Mouse (Mus musculus) telencephalon, adult 2 months (tissue): Measurements from ENCODE around the gene Ctdsp2.

ENCODE experiments used
- DNase-seq: peaks from one replicate; pipeline ENCODE4 v3.0.0-alpha.2; 2011; ENCODE audit warnings: low read depth, low spot score

Ctdsp2 gene

DNA sequence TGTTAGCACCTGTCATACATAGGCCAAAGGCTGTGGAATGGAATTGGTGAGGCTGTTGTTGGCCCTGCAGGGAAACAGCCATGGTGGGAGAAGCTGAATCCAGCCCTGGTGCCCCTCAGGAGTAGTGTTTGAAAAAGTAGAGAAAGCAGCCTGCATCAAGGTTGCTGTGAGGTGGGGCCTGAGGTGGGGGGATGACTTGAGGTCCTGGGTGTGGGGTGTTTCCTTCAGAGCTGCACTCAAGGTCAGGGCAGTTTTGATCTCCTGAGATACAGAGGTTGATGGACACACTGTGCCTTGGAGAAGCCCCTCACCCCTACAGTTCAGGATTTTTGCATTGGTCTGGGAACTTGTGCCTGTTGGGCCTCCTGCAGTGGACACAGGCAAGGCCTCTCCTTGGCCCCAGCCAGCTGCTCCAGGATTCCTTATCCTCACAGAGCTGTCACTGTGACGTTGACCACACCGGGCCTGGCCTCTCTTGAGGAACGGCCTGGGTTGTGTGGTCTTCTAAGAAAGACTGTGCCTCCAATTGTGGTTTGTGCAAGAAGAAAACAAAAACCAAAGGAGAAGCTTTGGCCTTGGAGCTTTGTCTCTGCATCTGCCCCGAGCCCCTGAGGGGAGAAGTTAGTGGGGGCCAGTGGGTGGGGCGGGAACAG is 10.1 kb downstream of the Ctdsp2 start:
- DNase-seq = no peak

DNA sequence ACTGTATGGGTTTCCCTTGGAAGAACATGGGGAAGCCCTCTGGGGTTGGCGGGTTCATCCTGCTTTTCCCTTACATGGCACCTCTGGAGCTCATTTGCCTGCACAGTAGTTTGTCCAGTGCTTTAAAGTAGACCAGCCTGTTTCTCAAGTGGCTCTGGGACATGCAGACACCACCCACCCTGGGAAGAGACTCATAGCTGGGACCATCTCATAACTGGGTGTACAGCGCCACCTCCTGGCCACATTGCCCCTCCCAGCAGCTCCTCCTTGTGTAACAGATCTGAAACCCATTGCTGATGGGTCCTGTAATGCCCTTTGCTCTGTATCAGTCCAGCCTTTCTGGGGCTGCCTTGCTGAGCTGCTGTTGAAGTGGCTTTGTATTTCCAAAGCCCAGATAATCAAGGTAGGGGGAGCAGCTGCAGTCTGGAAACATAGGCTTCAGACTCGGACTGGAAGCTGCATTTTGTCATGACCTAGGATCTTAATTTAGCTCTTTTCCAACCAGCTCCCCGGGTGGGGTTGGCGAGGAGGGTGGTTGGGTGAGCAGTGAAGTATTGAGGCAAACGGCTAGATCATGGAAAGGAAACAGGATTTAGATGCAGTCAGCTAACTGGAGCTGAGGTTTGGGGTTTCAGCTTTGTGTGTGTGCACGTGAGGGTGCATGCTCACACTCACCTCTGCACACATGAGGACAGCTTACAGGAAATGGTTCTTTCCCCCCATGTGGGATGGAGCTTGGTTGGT is 12.0 kb downstream of the Ctdsp2 start:
- DNase-seq = no peak

DNA sequence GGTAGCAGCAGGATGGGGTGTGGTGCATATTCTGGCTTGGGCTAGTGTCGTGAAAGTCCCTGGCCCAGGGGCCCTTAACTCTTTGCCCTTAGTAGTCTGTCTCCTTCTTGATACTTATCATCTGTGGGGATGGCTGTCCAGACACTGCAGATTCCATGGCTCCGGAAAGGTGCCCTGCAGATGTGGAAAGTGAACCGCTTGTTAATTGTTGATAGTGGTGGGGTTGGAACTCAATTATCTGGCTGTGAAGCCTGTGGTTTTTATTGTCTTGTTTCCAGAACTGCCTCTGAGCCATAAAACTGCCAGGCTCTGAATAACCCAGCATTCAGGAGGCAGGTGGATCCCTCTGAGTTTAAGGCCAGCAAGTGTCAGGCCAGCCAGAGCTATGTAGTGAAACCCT is 13.2 kb downstream of the Ctdsp2 start:
- no peak for DNase-seq

DNA sequence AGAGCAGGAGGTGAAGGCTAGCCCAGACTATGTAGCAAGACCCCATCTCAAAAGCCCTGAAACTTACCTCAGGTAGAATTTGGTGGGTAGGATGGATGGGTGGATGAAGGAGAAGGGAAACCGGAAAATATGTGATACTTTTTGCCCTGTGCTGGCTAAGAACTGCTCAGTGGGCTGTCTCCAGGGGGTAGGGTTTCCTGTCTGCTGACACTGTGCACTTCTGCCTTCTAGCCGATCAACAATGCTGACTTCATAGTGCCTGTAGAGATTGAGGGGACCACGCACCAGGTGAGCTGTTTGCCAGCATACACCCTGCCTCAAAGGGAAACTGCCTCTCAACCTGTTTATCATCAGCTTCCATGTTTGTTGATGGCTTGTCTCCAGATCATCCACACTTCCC is 15.1 kb downstream of the Ctdsp2 start:
- no peak for DNase-seq

DNA sequence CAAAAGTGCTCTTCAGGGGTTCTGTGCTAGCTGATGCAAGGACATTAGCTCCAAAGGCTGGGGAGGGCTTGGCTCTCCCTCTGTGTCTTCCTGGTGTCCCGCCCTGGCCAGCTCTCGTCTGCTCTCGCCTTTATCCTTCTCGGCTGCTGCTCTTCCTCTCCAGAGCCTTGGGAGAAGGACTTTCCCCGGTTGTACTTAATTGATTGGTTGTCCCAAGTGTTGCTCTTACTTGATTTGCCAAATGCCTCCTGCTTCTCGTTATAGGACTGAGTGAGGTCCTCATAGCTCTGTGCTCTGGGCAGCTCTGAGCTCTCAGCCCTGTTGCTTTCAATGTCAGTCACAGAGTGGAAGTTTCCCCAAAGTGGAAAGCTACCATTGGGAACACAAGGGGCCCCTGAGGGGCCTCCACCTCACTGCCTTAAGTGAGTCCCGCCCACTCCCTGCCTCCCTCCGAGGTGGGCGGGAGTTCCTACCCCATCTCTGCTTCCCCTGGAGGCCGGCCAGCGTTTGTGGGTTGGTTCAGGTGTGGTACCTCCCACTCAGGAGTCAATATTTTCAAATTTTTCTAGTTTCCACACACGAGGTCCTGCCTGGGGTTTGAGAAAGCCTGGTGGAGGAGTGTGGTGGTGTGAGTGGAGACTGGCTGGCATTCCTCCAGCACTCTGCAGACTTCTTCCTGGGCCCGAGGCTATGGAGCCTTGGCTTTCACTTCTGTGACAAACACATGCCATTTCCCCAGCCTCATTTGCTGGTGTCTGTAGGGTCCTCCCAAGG is 19.0 kb downstream of the Ctdsp2 start:
- DNase-seq = no peak

DNA sequence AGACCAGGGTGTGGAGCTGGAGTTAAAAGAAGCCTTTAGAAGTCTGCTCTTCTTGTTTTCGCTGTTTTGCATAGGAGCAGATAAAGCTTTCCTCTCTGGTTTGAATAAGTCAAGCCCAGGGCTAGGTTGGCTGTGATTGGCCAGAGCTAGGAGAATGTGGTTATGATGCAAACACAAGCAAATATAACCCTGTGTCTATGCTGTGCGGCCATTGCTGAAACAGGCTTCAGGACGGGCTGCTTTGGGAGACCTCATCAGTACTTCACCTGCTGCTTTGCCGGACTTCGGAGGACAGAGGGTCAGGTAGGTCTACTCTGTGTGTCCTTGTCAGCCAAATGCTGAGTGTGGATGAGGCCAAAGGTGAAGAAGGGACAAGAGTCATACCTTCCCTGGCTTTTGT is 22.0 kb downstream of the Ctdsp2 start, which contains the start of gene Avil:
Gene Avil, plus strand, starts transcription at position 181 of the 400 bp plus-strand sequence.
- no peak for DNase-seq

DNA sequence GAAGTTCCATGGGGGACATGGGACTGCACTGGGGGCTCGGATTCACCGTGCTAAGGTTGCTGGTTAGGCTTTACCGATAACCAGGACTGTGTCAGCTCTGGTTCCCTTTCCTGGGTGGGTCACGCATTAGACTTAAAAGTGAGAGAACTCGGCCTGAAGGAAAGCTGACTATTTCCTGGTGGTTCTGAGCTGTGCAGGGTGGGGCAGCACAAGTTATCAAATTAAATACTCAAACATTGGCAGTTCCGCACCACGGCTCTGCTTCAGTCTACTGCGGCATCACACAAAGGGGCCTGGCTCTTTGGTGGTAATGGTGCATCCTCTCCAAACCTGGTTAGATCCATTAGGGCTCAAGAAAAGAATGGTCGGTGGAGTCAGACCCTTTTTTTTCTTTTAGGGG is 22.8 kb downstream of the Ctdsp2 start:
- no peak for DNase-seq

DNA sequence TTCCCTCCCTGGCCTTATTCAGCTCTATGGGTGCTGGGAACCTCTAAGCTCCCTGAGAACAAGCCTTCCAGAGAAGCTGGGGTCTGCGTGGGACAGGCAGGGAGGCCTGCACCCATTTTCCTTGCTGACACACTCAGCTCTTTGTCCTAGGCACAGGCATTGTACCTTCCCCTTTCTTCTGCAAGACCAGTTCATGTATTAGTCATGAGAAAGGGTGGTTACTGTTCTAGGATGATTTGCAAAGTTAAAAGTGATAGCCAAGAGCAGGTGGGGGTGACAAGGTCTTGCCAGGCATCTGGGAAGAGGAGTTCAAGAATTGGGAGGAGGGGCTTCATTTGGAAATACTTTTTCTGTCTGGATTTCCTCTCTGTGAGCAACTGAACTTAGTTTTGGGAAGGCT is 23.5 kb downstream of the Ctdsp2 start:
- no peak for DNase-seq

DNA sequence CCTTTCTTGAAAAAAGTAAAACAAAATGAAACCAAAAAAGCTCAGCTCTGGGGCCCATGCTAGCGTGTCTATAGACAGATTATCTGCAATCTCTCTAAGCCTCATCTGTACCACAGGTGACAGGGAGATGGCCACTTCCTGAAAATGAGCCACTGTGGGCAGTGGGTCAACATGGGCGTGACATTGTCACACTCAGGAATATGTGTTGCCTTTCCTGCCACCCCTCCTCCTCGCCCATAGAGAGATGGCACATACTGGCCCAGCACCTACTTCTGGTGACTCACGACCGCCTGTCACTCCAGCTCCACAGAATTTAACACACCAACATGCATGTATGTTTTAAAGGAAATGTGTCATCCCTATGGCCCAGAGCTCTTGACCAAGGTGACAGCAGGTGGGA is 24.2 kb downstream of the Ctdsp2 start:
- DNase-seq = no peak

DNA sequence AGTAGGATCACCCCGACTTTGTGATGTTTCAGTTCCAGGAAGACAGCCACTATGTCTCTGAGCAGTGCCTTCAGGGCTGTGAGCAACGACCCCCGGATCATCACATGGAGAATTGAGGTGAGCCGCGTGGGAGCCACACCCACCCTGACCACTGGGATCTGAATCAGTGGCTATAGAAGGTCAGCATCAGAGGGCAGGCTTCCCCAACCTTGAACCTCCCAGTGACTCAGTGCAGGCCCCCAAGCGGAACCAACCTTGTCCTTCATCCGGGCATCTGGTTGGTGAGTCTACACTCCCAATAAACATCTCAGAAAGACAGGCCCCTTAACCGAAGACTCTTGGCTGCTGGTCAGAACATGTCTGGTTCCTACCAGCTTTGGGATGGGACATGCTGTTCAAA is 24.8 kb downstream of the Ctdsp2 start:
- no peak for DNase-seq

DNA sequence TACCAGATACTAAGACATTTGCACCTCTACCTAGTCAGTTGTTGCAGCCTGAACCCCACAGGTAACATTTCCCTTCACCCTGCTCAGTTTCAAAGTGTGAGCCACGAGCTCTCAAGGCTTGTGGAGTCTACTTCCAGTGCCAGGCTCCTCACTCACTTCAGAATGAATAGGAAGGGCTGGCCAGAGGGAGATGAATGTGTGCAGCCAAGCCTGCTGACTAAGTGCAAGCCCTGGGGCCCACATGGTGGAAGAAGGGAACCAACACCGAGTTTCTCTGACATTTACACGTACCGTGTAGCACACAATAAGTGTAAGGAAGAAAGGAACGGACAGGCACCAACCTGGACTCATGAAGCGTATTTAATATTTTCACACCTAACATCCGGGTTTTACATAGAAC is 25.3 kb downstream of the Ctdsp2 start:
- DNase-seq = no peak

DNA sequence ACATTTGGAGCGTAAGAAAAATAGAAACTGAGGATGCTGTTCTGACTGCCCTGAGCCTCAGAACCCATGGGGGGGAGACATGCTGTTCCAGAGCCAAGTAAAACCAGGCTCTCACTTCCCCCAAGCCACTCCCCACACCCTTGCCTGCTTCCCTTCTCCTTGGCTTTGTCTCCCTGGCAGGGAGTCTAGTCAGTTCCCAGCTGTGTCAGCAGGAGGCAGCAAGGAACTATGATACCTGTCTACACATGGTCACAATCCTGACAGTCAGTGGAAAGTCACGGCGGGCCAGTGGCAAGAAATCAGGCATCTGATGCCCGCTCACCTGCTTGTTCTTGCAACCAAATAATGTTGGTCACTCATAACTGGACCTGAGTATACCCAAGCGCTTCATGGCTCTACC is 38.0 kb downstream of the Ctdsp2 start:
- DNase-seq = no peak

DNA sequence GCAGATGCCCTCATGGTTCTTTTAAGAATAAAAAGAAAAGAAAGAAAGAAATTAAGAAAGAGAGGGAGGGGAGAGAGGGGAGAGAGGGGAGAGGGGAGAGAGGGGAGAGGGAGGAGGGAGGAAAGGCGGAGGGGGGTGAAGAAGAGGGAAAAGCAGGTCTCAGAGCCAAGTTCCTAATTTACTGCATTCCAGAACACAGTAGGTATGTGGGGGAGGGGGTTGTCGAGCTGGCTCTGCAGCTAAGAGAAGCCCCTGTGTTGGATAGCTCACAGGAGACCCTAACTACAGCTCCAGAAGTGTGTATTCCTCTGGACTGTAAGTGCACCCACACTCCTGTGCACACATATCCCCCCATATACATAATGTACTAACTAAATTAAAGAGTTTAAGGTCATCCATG is 38.6 kb downstream of the Ctdsp2 start:
- DNase-seq = no peak

DNA sequence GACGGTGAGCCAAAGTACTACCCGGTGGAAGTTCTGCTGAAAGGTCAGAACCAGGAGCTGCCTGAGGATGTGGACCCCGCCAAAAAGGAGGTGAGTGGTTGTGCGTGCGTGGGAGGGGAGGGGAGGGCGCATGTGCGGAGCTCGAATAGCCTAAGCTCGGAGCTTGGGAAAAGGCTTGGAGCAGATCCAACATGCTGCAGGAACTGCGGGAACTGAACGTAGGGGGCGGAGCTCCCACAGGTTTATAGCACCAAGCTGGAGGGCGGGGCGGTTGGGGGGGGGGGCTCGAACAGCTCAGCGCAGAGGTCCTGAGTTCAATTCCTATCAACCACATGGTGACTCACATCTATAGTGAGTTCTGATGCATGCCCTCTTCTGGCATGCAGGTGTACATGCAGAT is 39.9 kb downstream of the Ctdsp2 start:
- DNase-seq = no peak

DNA sequence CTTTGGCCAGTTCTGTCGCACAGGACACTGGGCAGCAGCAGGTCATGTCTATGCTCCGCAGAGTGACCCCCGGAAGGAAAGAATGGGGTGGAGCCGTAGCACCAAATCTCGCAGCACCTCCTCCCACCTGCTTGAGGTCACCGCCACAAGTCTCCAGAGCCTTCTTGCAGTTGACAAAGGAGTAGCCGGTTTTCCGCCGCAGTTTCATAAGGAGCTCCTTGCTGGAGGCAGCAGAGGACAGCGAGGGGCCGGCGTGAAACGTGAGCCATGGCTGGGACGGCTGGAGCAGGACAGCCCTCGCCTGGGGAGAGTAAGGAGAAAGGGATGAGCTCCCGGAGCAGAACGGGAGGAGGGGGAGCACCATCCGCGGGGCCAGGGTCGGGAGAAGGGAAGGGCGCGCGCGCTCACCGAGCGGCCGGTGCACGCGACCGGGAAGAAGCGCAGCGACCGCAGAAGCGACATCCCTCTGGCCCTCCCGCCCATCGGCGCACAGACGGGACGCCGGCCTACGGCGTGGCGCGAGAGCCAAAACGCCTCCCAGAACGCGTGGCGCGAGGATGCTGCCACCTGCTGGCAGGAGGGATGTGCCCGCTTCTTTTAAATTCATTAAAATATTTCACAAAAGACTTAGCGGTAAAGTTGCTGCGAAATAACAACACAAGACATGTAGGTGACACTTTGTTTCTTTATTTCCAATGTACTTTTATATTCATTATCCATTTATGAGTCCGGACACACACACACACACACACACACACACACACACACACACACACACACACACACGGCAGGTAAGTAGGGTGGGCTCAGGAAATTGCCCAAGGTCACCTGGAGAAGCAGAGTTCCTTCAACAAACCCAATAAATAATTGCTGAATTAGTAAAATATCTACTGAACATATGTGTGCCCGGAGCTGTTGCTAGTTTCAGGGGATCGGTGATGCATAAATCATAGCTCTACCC is 52.1 kb downstream of the Ctdsp2 start, which contains the start of gene Tsfm:
Gene Tsfm, minus strand, starts transcription at position 505 of the 961 bp plus-strand sequence.
- peak; percentile 84 for DNase-seq

DNA sequence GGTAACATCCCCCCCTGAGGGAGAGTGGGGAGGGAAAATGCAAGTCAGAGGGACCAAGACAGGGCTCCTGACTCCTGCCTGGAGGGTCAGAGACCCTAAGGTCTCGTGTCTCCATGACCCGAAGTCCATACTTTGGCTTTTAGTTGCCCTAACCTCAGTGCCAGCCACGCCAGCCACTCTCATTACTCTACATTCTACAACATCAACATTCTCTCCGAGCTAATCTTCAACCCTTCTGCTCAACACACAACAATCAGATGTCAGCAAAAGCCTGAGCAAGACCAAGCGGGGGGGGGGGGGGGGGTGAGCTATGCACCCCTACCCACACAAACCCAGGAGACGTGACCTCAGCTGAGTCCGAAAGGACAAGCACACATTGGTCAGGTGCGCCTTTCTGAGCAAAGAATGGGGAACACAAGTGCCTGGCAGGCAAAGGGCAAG is 54.8 kb downstream of the Ctdsp2 start:
- no peak for DNase-seq

DNA sequence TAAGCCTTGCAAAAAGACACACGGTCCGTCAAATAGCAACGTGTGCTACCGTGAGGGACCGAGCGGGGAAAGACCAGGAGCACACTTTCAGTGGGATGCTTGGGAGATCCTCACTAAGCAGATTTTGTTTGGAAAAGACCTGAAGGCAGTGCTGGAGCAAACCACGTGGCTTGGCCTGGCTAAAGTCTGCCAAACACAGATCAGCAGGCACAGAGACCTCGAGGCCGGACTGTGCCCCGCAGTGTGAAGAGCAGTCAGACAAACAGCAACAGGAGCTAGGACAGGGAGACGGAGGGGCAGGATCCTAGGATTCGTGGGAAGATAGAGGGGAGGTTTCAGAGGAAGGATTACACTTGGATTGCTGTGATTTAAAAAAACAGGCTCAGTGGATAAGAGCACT is 57.8 kb downstream of the Ctdsp2 start:
- no peak for DNase-seq

DNA sequence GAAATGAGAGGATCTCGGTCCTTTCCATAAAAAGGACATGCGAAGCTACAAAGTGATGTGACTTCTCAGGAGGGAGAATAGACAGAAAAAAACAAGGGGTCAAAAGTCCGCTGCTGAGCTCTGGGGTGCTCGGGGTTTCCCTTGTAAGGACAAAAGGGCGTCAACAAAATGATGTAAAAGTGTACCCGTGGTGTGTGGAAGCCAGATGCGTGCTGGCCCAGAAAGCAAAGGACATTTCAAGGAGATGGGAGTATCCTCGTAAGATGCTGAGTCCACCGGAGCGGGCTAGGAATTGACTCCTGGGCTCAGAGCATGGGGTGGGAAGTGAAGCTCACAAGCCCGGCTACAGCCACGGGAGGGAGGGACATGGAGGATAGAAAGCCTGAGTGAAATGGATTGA is 59.1 kb downstream of the Ctdsp2 start:
- DNase-seq = no peak

DNA sequence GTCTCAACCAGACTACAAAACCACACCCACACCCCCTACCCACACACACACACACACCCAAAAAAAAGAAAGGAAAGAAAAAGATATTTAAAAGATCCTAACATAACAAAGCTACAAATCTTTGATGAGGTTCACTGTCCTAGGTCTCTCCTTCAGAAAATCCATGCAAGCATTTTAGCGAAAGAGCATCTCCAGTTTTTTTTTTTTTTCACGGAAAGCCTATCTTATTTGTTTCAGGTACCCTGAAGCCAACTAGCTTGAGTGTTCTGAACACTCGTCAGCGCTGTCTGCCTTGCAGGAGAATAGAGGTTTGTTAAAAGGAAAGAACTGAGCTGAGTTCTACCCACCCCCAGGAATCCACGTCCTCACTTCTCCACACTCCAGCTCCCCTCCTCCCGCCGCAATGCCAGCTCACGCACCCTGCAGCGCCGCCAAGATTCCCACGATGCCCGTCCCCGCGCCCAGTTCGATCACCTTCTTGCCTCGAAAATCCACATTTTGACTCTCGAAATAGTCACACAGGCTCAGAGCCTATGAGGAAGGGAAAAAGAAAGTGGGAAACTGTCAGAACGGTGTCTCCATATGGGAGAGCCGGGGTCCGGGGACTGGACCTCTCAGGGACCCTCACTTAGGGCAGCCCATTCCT is 62.2 kb downstream of the Ctdsp2 start:
- no peak for DNase-seq

DNA sequence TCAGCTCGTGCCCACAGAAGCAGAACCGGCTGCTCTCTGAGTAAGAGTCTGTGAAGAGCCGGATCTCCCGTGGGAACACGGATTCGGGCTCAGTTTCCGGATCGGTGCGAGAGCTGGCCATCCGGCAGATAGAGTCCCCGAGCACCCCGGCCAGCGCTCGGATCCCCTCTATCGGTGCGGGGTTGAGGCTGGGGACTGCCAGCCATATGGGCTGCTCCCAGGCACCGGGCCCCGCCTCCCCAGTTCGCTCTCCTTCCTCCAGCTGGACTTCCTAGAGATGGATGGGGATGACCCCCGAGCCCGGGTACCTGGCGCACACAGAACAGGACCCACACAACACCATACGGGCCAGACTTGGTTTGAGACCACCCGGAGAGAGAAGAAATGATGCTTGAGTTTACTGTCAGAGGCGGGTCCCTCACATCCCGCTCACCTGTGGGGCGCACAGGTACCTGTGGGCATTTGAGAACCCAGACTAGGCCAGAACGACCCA is 62.8 kb downstream of the Ctdsp2 start, which contains the start of the genes Mettl1 and Eef1akmt3:
Gene Mettl1, plus strand, starts transcription at position 141 of the 493 bp plus-strand sequence.
Gene Eef1akmt3, minus strand, starts transcription at position 240 of the 493 bp plus-strand sequence.
- DNase-seq = no peak
